Mouse (Mus musculus) spleen, adult 2 months (tissue): Measurements from ENCODE around the gene Pax7.

Experiments
- CTCF ChIP-seq: fragments of 200-500 bp; IDR thresholded peaks from 2 replicates; pipeline ENCODE4 v1.5.1; 2011; ENCODE audit warnings: mild to moderate bottlenecking, inconsistent platforms; ENCODE audit not compliant: insufficient read depth, insufficient read length, insufficient replicate concordance; ENCODE audit errors: extremely low read depth
- POLR2A ChIP-seq: fragments of 200-500 bp; IDR thresholded peaks from 2 replicates; pipeline ENCODE4 v1.6.1; 2011; ENCODE audit warnings: low read depth, low read length, inconsistent platforms

DNA sequence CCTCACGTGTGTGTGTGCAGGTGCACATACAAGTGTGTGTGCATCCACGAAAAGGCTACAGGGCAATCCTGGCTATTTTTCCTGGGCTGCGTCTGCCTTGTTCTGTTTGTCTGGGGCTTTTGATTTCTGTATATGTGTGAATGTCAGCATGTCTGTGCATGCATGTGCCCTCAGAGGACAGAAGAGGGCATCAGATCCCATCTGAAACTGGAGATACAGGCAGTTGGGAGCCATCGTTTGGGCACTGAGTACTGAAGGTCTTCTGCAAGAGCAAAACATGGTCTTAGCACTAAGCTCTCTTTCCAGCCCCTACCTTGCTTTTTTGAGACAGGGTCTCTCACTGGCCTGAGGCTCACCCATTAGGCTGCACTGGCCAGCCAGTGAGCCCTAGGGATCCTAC lies 45.1 kb upstream of the Pax7 start:
- TF ChIP-seq CTCF = no peak
- no peak for TF ChIP-seq POLR2A
